Mouse (Mus musculus): ENCODE measurements around the gene Ctf2. TPM values are rescaled to one million over a fixed set of nuclear protein-coding genes. Genes with fewer than 3 reads are reported as not detected.
A peak's percentile ranks its signal among the peaks of the same experiment; 100 is the strongest.

Gene Ctf2
- total and polyA plus RNA-seq, 3 experiments: 0.39 to 1.0 TPM; not detected in 1

- TF ChIP-seq TCF12 (IDR thresholded peaks at IDR 0.05; ENCODE audit: low read depth, low read length) (0 out of 2 replicates have a peak, but pooled peaks have one; percentile 21), MAFK (IDR thresholded peaks at IDR 0.05; ENCODE audit: borderline replicate concordance, low read depth, low read length) (no peak), CHD1 (IDR thresholded peaks at IDR 0.05; ENCODE audit: low read depth, low read length) (no peak), KAT2A (conservative IDR thresholded peaks at IDR 0.05; ENCODE audit: low read depth, low read length) (peak; percentile 85), GATA1 (IDR thresholded peaks at IDR 0.05; ENCODE audit: low read depth, low read length) (peak; percentile 59; the same call in 1 of the 2 replicates), MAX (IDR thresholded peaks at IDR 0.05; ENCODE audit: low read length) (0 out of 2 replicates have a peak, but pooled peaks have one; percentile 29), JUND (IDR thresholded peaks at IDR 0.05; ENCODE audit: low read depth, low read length) (no peak), GABPA (IDR thresholded peaks at IDR 0.05; ENCODE audit: low read depth, low read length) (no peak), ZMIZ1 (IDR thresholded peaks at IDR 0.05; ENCODE audit: low read depth, low read length) (peak; percentile 46; the same call in 1 of the 2 replicates)
Measured at GRCm38 (mm10) chr7:127745251-127745651, 13.3 kb upstream of the Ctf2 start (continued).

- no peaks in the 10 kb centered on the region for H3K9me3 ChIP-seq (replicated peaks; ENCODE audit: insufficient read depth, low read length)
- peak within 1 kb of the TSS; percentile 70 to 72 for H3K4me3 ChIP-seq (ENCODE audit: control insufficient read depth in 1 of 2, insufficient read depth in 1 of 2, low read depth in 2 of 2, low read length in 2 of 2)
- peaks cover 0 to 6% of the 10 kb centered on the region in 2 experiments; a peak in 1 of 4 replicates for H3K36me3 ChIP-seq (ENCODE audit: control insufficient read depth in 1 of 2, insufficient read depth in 2 of 2, low read length in 2 of 2)
- peak within 1 kb of the TSS; percentile 72 for H3K9ac ChIP-seq (ENCODE audit: control insufficient read depth, low read depth, low read length, poor library complexity, severe bottlenecking)
- TF ChIP-seq SIN3A (IDR thresholded peaks at IDR 0.05; ENCODE audit: low read length) (0 out of 2 replicates have a peak, but pooled peaks have one; percentile 22), CTCF (IDR thresholded peaks at IDR 0.05 in 2 of 3, conservative IDR thresholded peaks at IDR 0.05 in 1 of 3; ENCODE audit: control insufficient read depth in 1 of 3, insufficient read depth in 1 of 3, low read depth in 2 of 3, low read length in 3 of 3, poor library complexity in 1 of 3, severe bottlenecking in 1 of 3) (peak; percentile 61 to 73 (median 73)), HCFC1 (IDR thresholded peaks at IDR 0.05; ENCODE audit: low read depth, low read length) (peak; percentile 53; the same call in 1 of the 2 replicates), SMC3 (IDR thresholded peaks at IDR 0.05; ENCODE audit: low read depth, low read length) (peak; percentile 69), ETS1 (IDR thresholded peaks at IDR 0.05; ENCODE audit: low read depth, low read length) (no peak), MAZ (IDR thresholded peaks at IDR 0.05; ENCODE audit: low read depth, low read length) (peak; percentile 90), RAD21 (IDR thresholded peaks at IDR 0.05; ENCODE audit: low read depth, low read length) (peak; percentile 53), TBP (IDR thresholded peaks at IDR 0.05; ENCODE audit: low read depth, low read length) (no peak)
- no peaks in the 10 kb centered on the region for H3K27me3 ChIP-seq (ENCODE audit: control insufficient read depth in 1 of 2, insufficient read depth in 2 of 2, low read length in 2 of 2)
- H3K4me1 ChIP-seq (ENCODE audit: control insufficient read depth in 1 of 2, insufficient read depth in 2 of 2, low read length in 2 of 2): peaks cover 0 to 8% of the 10 kb centered on the region in 2 experiments; a peak in 1 of 4 replicates
- peak within 1 kb of the TSS; percentile 72 for H3K27ac ChIP-seq (ENCODE audit: control insufficient read depth, low read depth, low read length)
- peaks cover 2% of the 10 kb centered on the region; the same call in 1 of the 2 replicates for H3K79me2 ChIP-seq (ENCODE audit: control insufficient read depth, insufficient read depth, low read length, poor library complexity)
- peak; percentile 90 for DNase-seq (ENCODE audit: low read depth, low spot score)
Measured at GRCm38 (mm10) chr7:127744366-127745045, 12.5 kb upstream of the Ctf2 start, which contains the start of gene Fbxl19. Gene Fbxl19, plus strand, starts transcription at chr7:127744543.

GRCm38 (mm10) chr7:127730170-127730569, 1.8 kb downstream of the Ctf2 start:
- Histone ChIP-seq H3K27ac (ENCODE audit: control insufficient read depth, low read depth, low read length) (no peak overlapping the region), H3K4me3 (ENCODE audit: control insufficient read depth in 1 of 2, insufficient read depth in 1 of 2, low read depth in 2 of 2, low read length in 2 of 2) (no peak overlapping the region), H3K27me3 (ENCODE audit: control insufficient read depth in 1 of 2, insufficient read depth in 2 of 2, low read length in 2 of 2) (no peaks in the 10 kb centered on the region), H3K9ac (ENCODE audit: control insufficient read depth, low read depth, low read length, poor library complexity, severe bottlenecking) (no peak overlapping the region), H3K9me3 (replicated peaks; ENCODE audit: insufficient read depth, low read length) (no peaks in the 10 kb centered on the region), H3K4me1 (ENCODE audit: control insufficient read depth in 1 of 2, insufficient read depth in 2 of 2, low read length in 2 of 2) (no peaks in the 10 kb centered on the region), H3K79me2 (ENCODE audit: control insufficient read depth, insufficient read depth, low read length, poor library complexity) (no peaks in the 10 kb centered on the region), H3K36me3 (ENCODE audit: control insufficient read depth in 1 of 2, insufficient read depth in 2 of 2, low read length in 2 of 2) (no peaks in the 10 kb centered on the region)
- TF ChIP-seq RAD21 (IDR thresholded peaks at IDR 0.05; ENCODE audit: low read depth, low read length) (no peak), GATA1 (IDR thresholded peaks at IDR 0.05; ENCODE audit: low read depth, low read length) (no peak), GABPA (IDR thresholded peaks at IDR 0.05; ENCODE audit: low read depth, low read length) (no peak), EP300 (IDR thresholded peaks at IDR 0.05; ENCODE audit: low read depth in 1 of 2, low read length in 2 of 2) (no peak), ZNF384 (IDR thresholded peaks at IDR 0.05; ENCODE audit: low read depth, low read length) (no peak)
- no peak for DNase-seq (ENCODE audit: low read depth, low spot score)
